Mouse (Mus musculus): Measurements from ENCODE around the gene Mavs. TPM values are rescaled to one million over a fixed set of nuclear protein-coding genes. Genes with fewer than 3 reads are reported as not detected.

Gene Mavs
- polyA plus RNA-seq, 1 experiment from 2014 or later, result 31.8 TPM

GRCm38 (mm10) chr2:131286276-131286675 lies 52.4 kb downstream of the Mavs start:
- 81% methylated on average over 1 of the region's 1 CpGs for WGBS

DNA sequence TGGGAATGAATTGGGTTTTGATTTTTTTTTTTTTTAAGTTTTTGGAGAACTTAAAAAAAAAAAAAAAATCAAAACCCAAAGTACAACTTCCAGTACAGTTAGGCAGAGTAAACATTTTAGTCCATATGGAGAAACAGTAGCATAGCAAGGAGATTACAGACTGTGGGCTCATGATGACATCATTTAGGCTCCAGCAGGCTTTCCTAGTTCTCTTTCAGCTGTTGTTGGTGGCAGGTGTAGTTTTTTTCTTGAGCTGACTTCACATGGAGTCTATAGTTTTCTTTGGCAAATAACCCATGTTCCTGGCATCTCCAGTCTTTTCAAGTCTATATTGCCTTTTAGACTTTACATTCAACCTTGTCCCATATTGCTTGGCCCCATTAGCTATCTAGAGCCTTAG lies 56.8 kb downstream of the Mavs start:
- ATAC-seq (replicated peaks; ENCODE audit: low FRiP score, low read depth), result no peak
- Histone ChIP-seq H3K9ac (ENCODE audit: low read depth, low read length) (no peak overlapping the region), H3K4me1 (replicated peaks; ENCODE audit: insufficient read depth, low read length) (no peaks in the 10 kb centered on the region), H3K4me3 (replicated peaks; ENCODE audit: low read depth, low read length) (no peak overlapping the region), H3K9me3 (replicated peaks; ENCODE audit: low read length) (no peaks in the 10 kb centered on the region), H3K36me3 (ENCODE audit: insufficient read depth, low read length) (peaks cover 33% of the 10 kb centered on the region), H3K4me2 (ENCODE audit: low read length) (no peak overlapping the region), H3K27ac (no peak overlapping the region), H3K27me3 (ENCODE audit: insufficient read depth, low read length) (no peaks in the 10 kb centered on the region)
- no peak for DNase-seq (ENCODE audit: low spot score)
- TF ChIP-seq CTCF (IDR thresholded peaks at IDR 0.05; ENCODE audit: low read depth), result no peak

More at GRCm38 (mm10) chr2:131286276-131286675, 52.4 kb downstream of the Mavs start:
- Histone ChIP-seq H3K4me3 (replicated peaks; ENCODE audit: low read depth, low read length) (no peak overlapping the region), H3K9me3 (replicated peaks; ENCODE audit: low read length) (no peaks in the 10 kb centered on the region), H3K9ac (ENCODE audit: low read depth, low read length) (no peak overlapping the region), H3K4me1 (replicated peaks; ENCODE audit: insufficient read depth, low read length) (no peaks in the 10 kb centered on the region), H3K4me2 (ENCODE audit: low read length) (no peak overlapping the region), H3K27ac (no peak overlapping the region), H3K36me3 (ENCODE audit: insufficient read depth, low read length) (peaks cover 30% of the 10 kb centered on the region), H3K27me3 (ENCODE audit: insufficient read depth, low read length) (no peaks in the 10 kb centered on the region)
- peak; percentile 35 for DNase-seq (ENCODE audit: low spot score)
- peak; percentile 35; the same call in 1 of the 2 replicates for TF ChIP-seq CTCF (IDR thresholded peaks at IDR 0.05; ENCODE audit: low read depth)
- no peak for ATAC-seq (replicated peaks; ENCODE audit: low FRiP score, low read depth)

- no peak overlapping the region for H3K27ac ChIP-seq
- no peak for TF ChIP-seq CTCF (IDR thresholded peaks at IDR 0.05; ENCODE audit: low read depth)
- 90% methylated on average over 2 of the region's 2 CpGs for WGBS
These were observed 62.9 kb downstream of the Mavs start for GRCm38 (mm10) chr2:131296746-131297261.

More at GRCm38 (mm10) chr2:131296746-131297261, 62.9 kb downstream of the Mavs start:
- Histone ChIP-seq H3K4me2 (ENCODE audit: low read length) (no peak overlapping the region), H3K9me3 (replicated peaks; ENCODE audit: low read length) (no peaks in the 10 kb centered on the region), H3K4me1 (replicated peaks; ENCODE audit: insufficient read depth, low read length) (no peaks in the 10 kb centered on the region), H3K36me3 (ENCODE audit: insufficient read depth, low read length) (peaks cover 33% of the 10 kb centered on the region), H3K9ac (ENCODE audit: low read depth, low read length) (no peak overlapping the region), H3K4me3 (replicated peaks; ENCODE audit: low read depth, low read length) (no peak overlapping the region), H3K27me3 (ENCODE audit: insufficient read depth, low read length) (no peaks in the 10 kb centered on the region)
- ATAC-seq (replicated peaks; ENCODE audit: low FRiP score, low read depth) (no peak), DNase-seq (ENCODE audit: low spot score) (no peak)

Small RNA genes lying within 50 kb of the gene (microRNA-seq; reads per million reads assigned to microRNA genes)
- gene Mir103-2, result 39.7 reads per million, percentile 42 among the genes with 10 or more reads in this experiment

Other genes starting within 250 kb of the Mavs start
- gene Gfra4, start 191.0 kb upstream of the Mavs start, polyA plus RNA-seq (2015; fragmentation: Nextera tagmentation; extraction: Ambion mirVana), result 14.2 and 14.5 TPM in 2 replicates
- gene Adam33, start 170.2 kb upstream of the Mavs start, polyA plus RNA-seq (2015; fragmentation: Nextera tagmentation; extraction: Ambion mirVana), result 1.1 and 1.9 TPM in 2 replicates
- gene Siglec1, start 147.3 kb upstream of the Mavs start, polyA plus RNA-seq (2015; fragmentation: Nextera tagmentation; extraction: Ambion mirVana), result 0.33 and 0.41 TPM in 2 replicates
- gene Hspa12b, start 106.8 kb upstream of the Mavs start, polyA plus RNA-seq (2015; fragmentation: Nextera tagmentation; extraction: Ambion mirVana), result 9.4 and 9.8 TPM in 2 replicates
- gene Gm11037, start 100.6 kb upstream of the Mavs start, polyA plus RNA-seq (2015; fragmentation: Nextera tagmentation; extraction: Ambion mirVana), result not detected in 2 replicates
- 84.8 and 91.5 TPM in 2 replicates for gene 1700037H04Rik, start 74.0 kb upstream of the Mavs start, polyA plus RNA-seq (2015; fragmentation: Nextera tagmentation; extraction: Ambion mirVana)
- gene Cenpb, start 54.0 kb upstream of the Mavs start, polyA plus RNA-seq (2015; fragmentation: Nextera tagmentation; extraction: Ambion mirVana), result 13.1 and 15.3 TPM in 2 replicates
- 36.1 and 39.0 TPM in 2 replicates for gene Cdc25b, start 47.1 kb upstream of the Mavs start, polyA plus RNA-seq (2015; fragmentation: Nextera tagmentation; extraction: Ambion mirVana)
- gene Spef1, start 46.8 kb upstream of the Mavs start, polyA plus RNA-seq (2015; fragmentation: Nextera tagmentation; extraction: Ambion mirVana), result 3.7 and 4.0 TPM in 2 replicates
- 29.9 and 33.4 TPM in 2 replicates for gene Ap5s1, start 27.0 kb upstream of the Mavs start, polyA plus RNA-seq (2015; fragmentation: Nextera tagmentation; extraction: Ambion mirVana)
- 32.1 and 36.7 TPM in 2 replicates for gene Pank2, start 28.4 kb downstream of the Mavs start, polyA plus RNA-seq (2015; fragmentation: Nextera tagmentation; extraction: Ambion mirVana)
- 2.6 and 2.9 TPM in 2 replicates for gene Rnf24, start 118.8 kb downstream of the Mavs start, polyA plus RNA-seq (2015; fragmentation: Nextera tagmentation; extraction: Ambion mirVana)